Mouse (Mus musculus): ENCODE results near the gene Gpr12. TPM values are rescaled to one million over a fixed set of nuclear protein-coding genes. Genes with fewer than 3 reads are reported as not detected.
A peak's percentile ranks its signal among the peaks of the same experiment; 100 is the strongest.

Gpr12 gene
- polyA plus RNA-seq (2014; fragmentation: Nextera tagmentation; extraction: Ambion mirVana) = 0.62 TPM in 1 of 2 replicates, not detected in the other

GRCm38 (mm10) chr5:146584478-146585306 is at the start of gene Gpr12:
Gene Gpr12 (minus strand): TSS chr5:146585239.
- Histone ChIP-seq H3K4me3 (ENCODE audit: low read depth, low read length) (peak within 1 kb of the TSS; percentile 47), H3K36me3 (ENCODE audit: control insufficient read depth, insufficient read depth, low read length) (no peaks in the 10 kb centered on the region), H3K4me2 (ENCODE audit: low read length) (peak within 1 kb of the TSS; percentile 97), H3K4me1 (replicated peaks; ENCODE audit: control insufficient read depth, insufficient read depth, low read length) (peaks cover 3% of the 10 kb centered on the region; the same call in 1 of the 2 replicates), H3K27me3 (replicated peaks; ENCODE audit: control insufficient read depth, insufficient read depth, low read length) (peaks cover 44% of the 10 kb centered on the region), H3K9me3 (ENCODE audit: control insufficient read depth, low read length) (no peaks in the 10 kb centered on the region), H3K9ac (ENCODE audit: low read length) (peak within 1 kb of the TSS; percentile 27; the same call in 1 of the 2 replicates), H3K27ac (ENCODE audit: low read depth) (no peak within 1 kb of the TSS)
- peak; percentile 63 for ATAC-seq (replicated peaks; ENCODE audit: low FRiP score, low TSS enrichment, low read depth)
- DNase-seq (ENCODE audit: low spot score) = peak; percentile 70
- 1% methylated on average over 54 of the region's 64 CpGs for WGBS

- no peaks in the 10 kb centered on the region for H3K4me1 ChIP-seq (replicated peaks; ENCODE audit: control insufficient read depth, insufficient read depth, low read length)
- H3K4me3 ChIP-seq (ENCODE audit: low read depth, low read length) = no peak overlapping the region
- H3K4me2 ChIP-seq (ENCODE audit: low read length) = no peak overlapping the region
- H3K27ac ChIP-seq (ENCODE audit: low read depth) = no peak overlapping the region
- no peaks in the 10 kb centered on the region for H3K9me3 ChIP-seq (ENCODE audit: control insufficient read depth, low read length)
- H3K9ac ChIP-seq (ENCODE audit: low read length) = no peak overlapping the region
- DNase-seq (ENCODE audit: low spot score) = no peak
- H3K36me3 ChIP-seq (ENCODE audit: control insufficient read depth, insufficient read depth, low read length) = no peaks in the 10 kb centered on the region
- no peaks in the 10 kb centered on the region for H3K27me3 ChIP-seq (replicated peaks; ENCODE audit: control insufficient read depth, insufficient read depth, low read length)
- WGBS = 86% methylated on average over 3 of the region's 3 CpGs
- no peak for ATAC-seq (replicated peaks; ENCODE audit: low FRiP score, low TSS enrichment, low read depth)
Measured at GRCm38 (mm10) chr5:146631602-146632001, 46.6 kb upstream of the Gpr12 start.

- no peaks in the 10 kb centered on the region for H3K9me3 ChIP-seq (ENCODE audit: control insufficient read depth, low read length)
- no peaks in the 10 kb centered on the region for H3K36me3 ChIP-seq (ENCODE audit: control insufficient read depth, insufficient read depth, low read length)
- 27% methylated on average over 4 of the region's 4 CpGs for WGBS
- H3K27me3 ChIP-seq (replicated peaks; ENCODE audit: control insufficient read depth, insufficient read depth, low read length) = no peaks in the 10 kb centered on the region
- no peak for DNase-seq (ENCODE audit: low spot score)
- no peak overlapping the region for H3K4me2 ChIP-seq (ENCODE audit: low read length)
- H3K4me1 ChIP-seq (replicated peaks; ENCODE audit: control insufficient read depth, insufficient read depth, low read length) = no peaks in the 10 kb centered on the region
- H3K9ac ChIP-seq (ENCODE audit: low read length) = no peak overlapping the region
- no peak overlapping the region for H3K4me3 ChIP-seq (ENCODE audit: low read depth, low read length)
- ATAC-seq (replicated peaks; ENCODE audit: low FRiP score, low TSS enrichment, low read depth) = no peak
- H3K27ac ChIP-seq (ENCODE audit: low read depth) = no peak overlapping the region
Measured at GRCm38 (mm10) chr5:146630961-146631360, 45.9 kb upstream of the Gpr12 start.

- WGBS = 74% methylated on average over 10 of the region's 10 CpGs
- Histone ChIP-seq H3K9ac (ENCODE audit: low read length) (no peak overlapping the region), H3K36me3 (ENCODE audit: control insufficient read depth, insufficient read depth, low read length) (no peaks in the 10 kb centered on the region), H3K27ac (ENCODE audit: low read depth) (no peak overlapping the region), H3K4me1 (replicated peaks; ENCODE audit: control insufficient read depth, insufficient read depth, low read length) (no peaks in the 10 kb centered on the region), H3K4me3 (ENCODE audit: low read depth, low read length) (no peak overlapping the region), H3K4me2 (ENCODE audit: low read length) (no peak overlapping the region), H3K27me3 (replicated peaks; ENCODE audit: control insufficient read depth, insufficient read depth, low read length) (no peaks in the 10 kb centered on the region), H3K9me3 (ENCODE audit: control insufficient read depth, low read length) (no peaks in the 10 kb centered on the region)
- no peak for ATAC-seq (replicated peaks; ENCODE audit: low FRiP score, low TSS enrichment, low read depth)
- DNase-seq (ENCODE audit: low spot score) = no peak
Measured at GRCm38 (mm10) chr5:146629636-146630035, 44.6 kb upstream of the Gpr12 start.

- 80% methylated on average over 1 of the region's 1 CpGs for WGBS
Measured at GRCm38 (mm10) chr5:146628804-146629203, 43.8 kb upstream of the Gpr12 start.

GRCm38 (mm10) chr5:146627901-146628300 is 42.9 kb upstream of the Gpr12 start:
- H3K4me1 ChIP-seq (replicated peaks; ENCODE audit: control insufficient read depth, insufficient read depth, low read length) = no peaks in the 10 kb centered on the region
- WGBS = 44% methylated on average over 5 of the region's 5 CpGs
- no peaks in the 10 kb centered on the region for H3K27me3 ChIP-seq (replicated peaks; ENCODE audit: control insufficient read depth, insufficient read depth, low read length)
- H3K9me3 ChIP-seq (ENCODE audit: control insufficient read depth, low read length) = no peaks in the 10 kb centered on the region
- no peak overlapping the region for H3K4me2 ChIP-seq (ENCODE audit: low read length)
- ATAC-seq (replicated peaks; ENCODE audit: low FRiP score, low TSS enrichment, low read depth) (no peak), DNase-seq (ENCODE audit: low spot score) (no peak)
- no peak overlapping the region for H3K4me3 ChIP-seq (ENCODE audit: low read depth, low read length)
- no peak overlapping the region for H3K27ac ChIP-seq (ENCODE audit: low read depth)
- H3K9ac ChIP-seq (ENCODE audit: low read length) = no peak overlapping the region
- H3K36me3 ChIP-seq (ENCODE audit: control insufficient read depth, insufficient read depth, low read length) = no peaks in the 10 kb centered on the region

More at GRCm38 (mm10) chr5:146628804-146629203, 43.8 kb upstream of the Gpr12 start:
- ATAC-seq (replicated peaks; ENCODE audit: low FRiP score, low TSS enrichment, low read depth) (no peak), DNase-seq (ENCODE audit: low spot score) (no peak)
- H3K9ac ChIP-seq (ENCODE audit: low read length) = no peak overlapping the region
- H3K27me3 ChIP-seq (replicated peaks; ENCODE audit: control insufficient read depth, insufficient read depth, low read length) = no peaks in the 10 kb centered on the region
- H3K4me1 ChIP-seq (replicated peaks; ENCODE audit: control insufficient read depth, insufficient read depth, low read length) = no peaks in the 10 kb centered on the region
- H3K4me2 ChIP-seq (ENCODE audit: low read length) = no peak overlapping the region
- H3K27ac ChIP-seq (ENCODE audit: low read depth) = no peak overlapping the region
- H3K36me3 ChIP-seq (ENCODE audit: control insufficient read depth, insufficient read depth, low read length) = no peaks in the 10 kb centered on the region
- H3K4me3 ChIP-seq (ENCODE audit: low read depth, low read length) = no peak overlapping the region
- H3K9me3 ChIP-seq (ENCODE audit: control insufficient read depth, low read length) = no peaks in the 10 kb centered on the region

- no peaks in the 10 kb centered on the region for H3K36me3 ChIP-seq (ENCODE audit: control insufficient read depth, insufficient read depth, low read length)
- no peaks in the 10 kb centered on the region for H3K27me3 ChIP-seq (replicated peaks; ENCODE audit: control insufficient read depth, insufficient read depth, low read length)
- H3K4me3 ChIP-seq (ENCODE audit: low read depth, low read length) = no peak overlapping the region
- no peak overlapping the region for H3K27ac ChIP-seq (ENCODE audit: low read depth)
- DNase-seq (ENCODE audit: low spot score) = no peak
- no peak for ATAC-seq (replicated peaks; ENCODE audit: low FRiP score, low TSS enrichment, low read depth)
- WGBS = 72% methylated on average over 6 of the region's 6 CpGs
- no peak overlapping the region for H3K9ac ChIP-seq (ENCODE audit: low read length)
- H3K9me3 ChIP-seq (ENCODE audit: control insufficient read depth, low read length) = no peaks in the 10 kb centered on the region
- no peak overlapping the region for H3K4me2 ChIP-seq (ENCODE audit: low read length)
- H3K4me1 ChIP-seq (replicated peaks; ENCODE audit: control insufficient read depth, insufficient read depth, low read length) = no peaks in the 10 kb centered on the region
Measured at GRCm38 (mm10) chr5:146625635-146626311, 40.7 kb upstream of the Gpr12 start.

- no peak for ATAC-seq (replicated peaks; ENCODE audit: low FRiP score, low TSS enrichment, low read depth)
- no peaks in the 10 kb centered on the region for H3K9me3 ChIP-seq (ENCODE audit: control insufficient read depth, low read length)
- no peak overlapping the region for H3K27ac ChIP-seq (ENCODE audit: low read depth)
- H3K27me3 ChIP-seq (replicated peaks; ENCODE audit: control insufficient read depth, insufficient read depth, low read length) = no peaks in the 10 kb centered on the region
- no peak overlapping the region for H3K4me2 ChIP-seq (ENCODE audit: low read length)
- DNase-seq (ENCODE audit: low spot score) = no peak
- 34% methylated on average over 7 of the region's 7 CpGs for WGBS
- no peaks in the 10 kb centered on the region for H3K36me3 ChIP-seq (ENCODE audit: control insufficient read depth, insufficient read depth, low read length)
- H3K4me3 ChIP-seq (ENCODE audit: low read depth, low read length) = no peak overlapping the region
- no peak overlapping the region for H3K9ac ChIP-seq (ENCODE audit: low read length)
- no peaks in the 10 kb centered on the region for H3K4me1 ChIP-seq (replicated peaks; ENCODE audit: control insufficient read depth, insufficient read depth, low read length)
Measured at GRCm38 (mm10) chr5:146611830-146612229, 26.8 kb upstream of the Gpr12 start.

Data from intestine, embryonic 14.5 days (tissue).